Mouse (Mus musculus): ENCODE measurements around the gene Prrc2a. TPM values are rescaled to one million over a fixed set of nuclear protein-coding genes. Genes with fewer than 3 reads are reported as not detected.

The Prrc2a gene
- polyA plus RNA-seq, 1 experiment from 2014 or later, result 161 TPM

DNA sequence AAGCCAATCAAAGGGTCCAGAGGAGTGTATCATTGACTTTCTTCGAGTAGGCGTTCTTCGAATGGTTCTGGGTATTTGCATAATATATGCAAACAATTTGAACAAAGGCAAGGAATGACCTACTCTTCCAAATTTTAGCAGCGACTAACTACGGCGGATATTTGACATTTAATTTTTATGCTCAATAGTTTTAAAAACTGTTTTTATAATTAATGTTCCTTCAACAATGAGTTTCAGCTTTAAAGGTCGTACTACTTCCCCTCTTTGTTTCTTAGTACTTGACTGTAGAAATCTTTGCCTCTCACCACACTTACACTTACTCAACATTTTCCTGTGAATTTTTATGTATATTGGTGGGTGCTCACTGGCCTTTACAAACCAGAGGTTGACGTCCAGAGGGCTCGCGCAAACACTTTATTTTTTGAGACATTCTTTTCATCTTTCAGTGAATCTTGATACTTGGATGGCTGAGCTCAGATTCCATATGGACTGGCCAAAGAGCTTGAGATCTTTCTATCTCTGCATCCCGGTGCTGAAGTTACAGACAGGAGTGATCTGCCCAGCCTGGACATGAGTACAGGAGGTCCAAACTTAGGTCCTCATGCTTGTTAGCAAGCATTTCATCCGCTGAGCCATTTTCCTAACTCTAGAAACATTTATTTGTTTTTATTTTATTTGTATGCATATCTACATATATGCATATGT lies 906 bp upstream of the Prrc2a start:
- no peaks in the 10 kb centered on the region for H3K9me3 ChIP-seq
- peak overlapping the region; percentile 98 for H3K4me3 ChIP-seq
- 29% methylated on average over 12 of the region's 12 CpGs for WGBS
- DNase-seq (ENCODE audit: low spot score), result no peak
- H3K36me3 ChIP-seq, result peaks cover 22% of the 10 kb centered on the region
- peaks cover 26% of the 10 kb centered on the region for H3K4me1 ChIP-seq
- no peaks in the 10 kb centered on the region for H3K27me3 ChIP-seq (ENCODE audit: insufficient read depth, poor library complexity, severe bottlenecking)
- H3K27ac ChIP-seq, result peak overlapping the region; percentile 100

DNA sequence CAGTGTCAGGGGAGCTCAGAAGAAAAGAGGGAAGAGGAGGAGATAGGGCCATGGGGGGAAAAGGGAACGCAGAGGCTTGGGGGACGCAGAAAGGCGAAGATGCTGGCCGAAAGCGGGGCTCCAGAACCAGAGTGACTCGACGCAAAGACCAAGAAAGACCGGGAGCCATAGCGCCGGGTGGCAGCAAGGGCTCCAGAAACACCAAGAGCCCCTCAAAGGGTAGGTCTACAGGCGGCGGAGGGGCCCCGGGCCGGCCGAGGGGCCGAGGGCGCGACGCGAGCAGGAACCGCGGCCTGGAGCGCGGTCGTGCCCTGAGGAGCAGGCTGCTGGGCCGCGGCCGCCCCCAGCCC lies 504 bp downstream of the Prrc2a start:
- no peak for DNase-seq (ENCODE audit: low spot score)
- WGBS, result 4% methylated on average over 28 of the region's 28 CpGs
- H3K4me3 ChIP-seq, result peak overlapping the region; percentile 98

DNA sequence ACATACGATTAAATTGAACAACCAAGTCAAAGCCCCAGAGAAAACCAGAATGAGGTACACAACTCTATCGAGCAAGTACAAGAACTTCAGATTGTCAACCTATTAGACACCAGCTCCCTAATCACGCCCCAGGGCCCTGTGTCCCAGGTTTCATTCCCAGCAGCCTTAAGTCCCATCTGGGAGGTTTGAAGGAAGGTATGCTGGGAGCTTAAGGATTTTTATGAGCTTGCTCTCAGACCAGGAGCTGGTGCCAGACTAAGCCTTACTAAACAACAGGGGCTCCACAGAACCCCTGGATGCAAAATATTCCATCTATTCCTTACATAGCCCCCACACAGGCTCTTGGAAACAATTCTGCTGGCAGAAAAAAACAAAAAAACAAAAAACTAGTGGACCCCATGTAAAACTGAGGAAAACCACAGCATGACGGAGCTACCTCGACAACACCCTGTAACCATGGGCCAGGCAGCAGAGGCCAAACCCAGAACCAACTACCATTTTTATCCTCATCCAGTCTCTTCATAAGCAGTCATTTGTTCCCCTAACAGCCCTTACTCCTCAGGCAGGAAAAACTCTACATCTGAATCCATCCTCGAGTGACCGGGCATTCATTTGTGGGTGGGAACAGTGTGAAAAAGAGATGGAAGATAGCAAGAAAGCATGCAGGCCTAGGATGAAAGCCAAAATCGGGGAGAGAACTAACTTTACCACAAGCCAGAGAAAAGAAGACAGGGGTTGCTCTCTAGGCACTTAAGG lies 1.2 kb downstream of the Prrc2a start:
- DNase-seq (ENCODE audit: low spot score), result no peak
- peaks cover 26% of the 10 kb centered on the region for H3K4me1 ChIP-seq
- WGBS, result 16% methylated on average over 8 of the region's 8 CpGs

More for the DNA sequence above, 504 bp downstream of the Prrc2a start:
- peaks cover 36% of the 10 kb centered on the region for H3K36me3 ChIP-seq
- peak overlapping the region; percentile 100 for H3K27ac ChIP-seq
- H3K27me3 ChIP-seq (ENCODE audit: insufficient read depth, poor library complexity, severe bottlenecking), result no peaks in the 10 kb centered on the region
- H3K4me1 ChIP-seq, result peaks cover 26% of the 10 kb centered on the region
- no peaks in the 10 kb centered on the region for H3K9me3 ChIP-seq

DNA sequence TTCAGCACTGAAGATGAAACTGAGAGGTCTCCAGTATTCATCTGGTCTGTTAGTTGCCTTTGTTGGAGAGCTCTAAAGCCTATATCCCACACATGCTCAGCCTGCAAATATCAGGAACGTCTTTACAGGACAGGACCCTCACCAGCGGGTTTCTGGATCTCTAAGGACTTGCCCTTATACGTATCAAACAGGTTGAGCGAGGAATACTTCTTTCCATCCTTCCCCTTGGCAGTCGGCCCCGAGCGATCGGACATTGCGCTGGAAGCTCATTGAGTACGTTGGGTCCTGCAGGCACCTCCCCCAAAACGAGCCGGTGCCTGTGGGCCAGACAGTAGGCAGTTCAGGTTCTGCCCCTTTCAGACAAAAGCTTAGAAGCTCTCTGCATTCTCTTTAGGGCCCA lies 2.0 kb downstream of the Prrc2a start:
- H3K9me3 ChIP-seq, result no peaks in the 10 kb centered on the region
- no peaks in the 10 kb centered on the region for H3K27me3 ChIP-seq (ENCODE audit: insufficient read depth, poor library complexity, severe bottlenecking)
- 69% methylated on average over 12 of the region's 12 CpGs for WGBS
- H3K27ac ChIP-seq, result peak overlapping the region; percentile 62; the same call in 1 of the 2 replicates
- peaks cover 26% of the 10 kb centered on the region for H3K4me1 ChIP-seq
- H3K36me3 ChIP-seq, result peaks cover 51% of the 10 kb centered on the region
- no peak for DNase-seq (ENCODE audit: low spot score)
- peak overlapping the region; percentile 98 for H3K4me3 ChIP-seq

More for the DNA sequence above, 1.2 kb downstream of the Prrc2a start:
- Histone ChIP-seq H3K9me3 (no peaks in the 10 kb centered on the region), H3K27me3 (ENCODE audit: insufficient read depth, poor library complexity, severe bottlenecking) (no peaks in the 10 kb centered on the region), H3K36me3 (peaks cover 43% of the 10 kb centered on the region), H3K27ac (peak overlapping the region; percentile 100), H3K4me3 (peak overlapping the region; percentile 98)

DNA sequence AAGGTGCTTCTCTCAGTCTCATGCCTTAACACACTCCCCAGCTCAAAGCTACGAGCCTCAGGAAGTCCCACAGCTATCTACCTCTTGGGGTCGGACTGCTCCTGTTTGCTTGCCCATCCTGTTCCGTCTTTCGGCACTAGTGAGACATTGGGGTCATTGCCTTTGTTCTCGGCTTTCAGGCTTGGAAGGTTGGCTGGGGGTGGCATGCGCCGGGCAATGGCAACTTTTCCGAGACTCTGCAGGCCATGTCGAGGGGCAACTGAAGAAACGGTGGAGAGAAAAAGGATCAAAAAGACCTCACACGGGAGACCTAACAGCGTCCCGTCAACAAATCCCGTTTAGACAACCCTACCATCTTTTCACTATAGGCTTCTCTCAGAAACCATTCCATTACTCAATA lies 2.6 kb downstream of the Prrc2a start:
- no peak overlapping the region for H3K27ac ChIP-seq
- peaks cover 26% of the 10 kb centered on the region for H3K4me1 ChIP-seq

DNA sequence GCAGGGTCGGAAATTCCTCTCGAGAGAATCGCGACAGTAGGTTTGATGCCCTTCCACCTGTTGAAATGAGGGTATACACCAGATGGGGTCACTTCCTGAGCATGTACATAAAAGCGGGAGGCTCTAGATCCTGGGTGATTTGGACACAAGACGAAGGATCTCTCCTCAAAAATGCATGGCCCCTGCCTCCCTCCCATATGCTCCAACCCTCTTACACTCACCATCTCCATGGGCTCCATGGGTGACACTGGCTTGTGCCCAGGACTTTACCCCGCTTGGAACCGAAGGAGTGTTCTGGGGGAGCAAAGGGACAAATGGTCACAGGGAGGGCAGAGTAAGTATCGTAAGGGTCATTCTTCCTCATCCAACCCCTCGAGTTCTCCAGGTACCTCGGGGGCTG lies 3.3 kb downstream of the Prrc2a start:
- peaks cover 24% of the 10 kb centered on the region for H3K4me1 ChIP-seq
- H3K4me3 ChIP-seq, result no peak overlapping the region
- no peak for DNase-seq (ENCODE audit: low spot score)
- H3K36me3 ChIP-seq, result peaks cover 64% of the 10 kb centered on the region
- H3K9me3 ChIP-seq, result no peaks in the 10 kb centered on the region
- no peaks in the 10 kb centered on the region for H3K27me3 ChIP-seq (ENCODE audit: insufficient read depth, poor library complexity, severe bottlenecking)
- WGBS, result 89% methylated on average over 11 of the region's 11 CpGs
- no peak overlapping the region for H3K27ac ChIP-seq

More for the DNA sequence above, 2.6 kb downstream of the Prrc2a start:
- Histone ChIP-seq H3K36me3 (peaks cover 57% of the 10 kb centered on the region), H3K27me3 (ENCODE audit: insufficient read depth, poor library complexity, severe bottlenecking) (no peaks in the 10 kb centered on the region), H3K4me3 (peak overlapping the region; percentile 98), H3K9me3 (no peaks in the 10 kb centered on the region)
- 78% methylated on average over 14 of the region's 14 CpGs for WGBS
- DNase-seq (ENCODE audit: low spot score), result no peak

DNA sequence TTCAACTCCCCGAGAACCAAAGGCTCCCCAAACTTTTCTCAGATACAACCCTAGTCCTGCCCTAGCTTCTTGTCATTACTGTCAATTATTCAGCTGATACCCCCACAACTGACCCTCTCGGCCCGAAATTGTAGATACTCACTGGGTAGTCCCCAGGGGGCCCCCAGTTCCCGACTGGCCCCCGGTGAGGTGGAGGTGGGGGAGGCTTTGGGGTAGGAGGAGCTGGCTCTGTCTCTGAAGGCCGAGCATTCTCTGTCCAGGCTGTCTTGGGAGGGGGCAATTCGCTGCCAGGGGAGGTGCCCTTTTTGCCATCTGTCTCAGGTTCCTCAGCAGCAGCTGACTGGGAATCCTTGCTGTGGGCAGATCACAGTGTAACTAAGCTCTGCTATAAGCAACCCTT lies 5.1 kb downstream of the Prrc2a start:
- no peak overlapping the region for H3K27ac ChIP-seq
- H3K9me3 ChIP-seq, result no peaks in the 10 kb centered on the region
- H3K4me1 ChIP-seq, result peaks cover 17% of the 10 kb centered on the region
- H3K36me3 ChIP-seq, result peaks cover 81% of the 10 kb centered on the region
- H3K27me3 ChIP-seq (ENCODE audit: insufficient read depth, poor library complexity, severe bottlenecking), result no peaks in the 10 kb centered on the region
- no peak for DNase-seq (ENCODE audit: low spot score)
- H3K4me3 ChIP-seq, result no peak overlapping the region
- 87% methylated on average over 7 of the region's 7 CpGs for WGBS

DNA sequence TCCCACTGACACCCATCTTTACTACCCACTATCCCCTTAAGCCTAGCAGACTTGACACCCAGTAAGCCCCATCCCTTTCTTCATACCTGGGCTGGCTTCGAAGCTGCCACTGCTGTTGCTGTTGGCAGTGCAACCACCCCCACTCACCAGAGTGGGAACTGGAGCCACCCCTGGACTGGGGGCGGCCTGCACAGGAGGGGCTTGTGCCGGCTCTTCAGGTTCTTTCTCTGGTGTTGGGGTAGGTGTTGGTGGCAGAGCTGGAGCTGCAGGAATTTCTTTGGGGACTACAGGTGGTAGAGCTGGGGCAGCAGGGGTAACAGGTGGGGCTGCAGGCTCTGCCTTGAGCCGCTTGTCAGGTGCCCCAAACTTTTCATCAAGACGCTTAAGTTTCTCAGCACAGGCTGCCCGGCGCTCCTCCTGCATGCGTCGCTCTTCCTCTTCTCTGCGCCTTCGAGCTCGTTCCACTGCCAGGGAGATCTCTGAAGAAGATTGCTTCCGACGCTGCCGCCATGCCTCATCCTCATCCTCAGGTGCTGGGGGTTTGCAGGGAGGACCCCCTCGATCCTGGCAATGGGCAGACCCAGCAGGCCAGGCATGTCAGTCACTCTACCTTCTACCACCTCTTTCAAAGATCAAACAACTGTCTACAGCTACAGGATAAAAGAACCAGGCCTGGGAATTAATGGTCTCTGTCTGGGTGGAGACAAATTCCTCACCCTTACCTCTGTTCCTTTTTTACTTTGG lies 5.7 kb downstream of the Prrc2a start:
- 90% methylated on average over 16 of the region's 16 CpGs for whole genome bisulfite sequencing
- H3K27ac ChIP-seq, result no peak overlapping the region
- H3K9me3 ChIP-seq, result no peaks in the 10 kb centered on the region
- no peak overlapping the region for H3K4me3 ChIP-seq
- peaks cover 88% of the 10 kb centered on the region for H3K36me3 ChIP-seq
- no peak for DNase-seq (ENCODE audit: low spot score)
- H3K27me3 ChIP-seq (ENCODE audit: insufficient read depth, poor library complexity, severe bottlenecking), result no peaks in the 10 kb centered on the region
- H3K4me1 ChIP-seq, result peaks cover 17% of the 10 kb centered on the region

DNA sequence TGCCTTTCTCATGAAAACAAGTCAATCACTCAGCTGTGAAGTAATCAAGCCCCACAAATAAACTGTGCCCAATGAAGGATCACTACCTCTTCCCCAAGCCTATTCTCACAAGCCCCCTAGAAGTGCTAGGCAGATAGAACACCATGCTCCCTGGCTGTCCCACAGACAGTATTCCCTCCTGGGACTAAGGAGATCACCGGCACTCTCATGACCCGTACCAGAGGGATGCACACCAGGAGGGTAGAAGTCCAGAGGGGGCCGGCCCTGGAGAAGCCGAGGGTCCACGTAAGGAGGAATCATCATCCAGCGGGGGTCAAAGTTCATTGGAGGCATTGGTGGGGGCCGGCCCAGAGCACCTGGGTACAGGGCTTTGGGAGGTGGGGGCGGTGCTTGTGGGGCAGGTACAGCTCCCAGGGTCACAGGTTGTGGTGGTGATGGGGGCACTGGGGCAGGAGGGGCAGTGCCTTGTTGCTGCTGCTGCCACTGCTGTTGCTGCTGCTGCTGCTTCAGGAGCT lies 7.0 kb downstream of the Prrc2a start:
- 97% methylated on average over 8 of the region's 8 CpGs for WGBS
- H3K4me3 ChIP-seq, result no peak overlapping the region
- H3K27me3 ChIP-seq (ENCODE audit: insufficient read depth, poor library complexity, severe bottlenecking), result no peaks in the 10 kb centered on the region
- H3K9me3 ChIP-seq, result no peaks in the 10 kb centered on the region
- H3K27ac ChIP-seq, result no peak overlapping the region
- peaks cover 99% of the 10 kb centered on the region for H3K36me3 ChIP-seq
- peaks cover 8% of the 10 kb centered on the region for H3K4me1 ChIP-seq
- DNase-seq (ENCODE audit: low spot score), result no peak

DNA sequence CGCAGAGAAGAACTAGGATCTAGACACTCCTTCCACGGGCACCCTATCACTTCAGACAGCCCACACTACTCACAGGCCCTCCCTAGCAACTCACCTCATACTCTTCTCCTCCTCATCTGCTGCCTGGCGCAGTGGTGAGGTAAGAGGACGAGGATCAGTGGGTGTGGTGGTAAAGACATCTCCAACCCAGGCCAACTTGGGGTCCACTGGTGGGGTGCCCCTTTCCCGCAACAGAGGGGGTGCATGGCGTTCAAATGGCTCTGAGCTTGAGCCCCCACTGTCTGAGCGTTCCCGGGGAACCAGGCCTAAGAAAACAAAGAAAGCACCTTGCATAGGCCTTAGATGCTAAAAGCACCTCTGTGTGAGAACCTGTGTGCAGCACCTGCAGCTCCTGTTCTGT lies 7.4 kb downstream of the Prrc2a start:
- Histone ChIP-seq H3K9me3 (no peaks in the 10 kb centered on the region), H3K36me3 (peaks cover 100% of the 10 kb centered on the region), H3K4me1 (peaks cover 4% of the 10 kb centered on the region; the same call in 1 of the 2 replicates), H3K27ac (no peak overlapping the region), H3K27me3 (ENCODE audit: insufficient read depth, poor library complexity, severe bottlenecking) (no peaks in the 10 kb centered on the region), H3K4me3 (no peak overlapping the region)
- no peak for DNase-seq (ENCODE audit: low spot score)
- WGBS, result 89% methylated on average over 8 of the region's 8 CpGs

DNA sequence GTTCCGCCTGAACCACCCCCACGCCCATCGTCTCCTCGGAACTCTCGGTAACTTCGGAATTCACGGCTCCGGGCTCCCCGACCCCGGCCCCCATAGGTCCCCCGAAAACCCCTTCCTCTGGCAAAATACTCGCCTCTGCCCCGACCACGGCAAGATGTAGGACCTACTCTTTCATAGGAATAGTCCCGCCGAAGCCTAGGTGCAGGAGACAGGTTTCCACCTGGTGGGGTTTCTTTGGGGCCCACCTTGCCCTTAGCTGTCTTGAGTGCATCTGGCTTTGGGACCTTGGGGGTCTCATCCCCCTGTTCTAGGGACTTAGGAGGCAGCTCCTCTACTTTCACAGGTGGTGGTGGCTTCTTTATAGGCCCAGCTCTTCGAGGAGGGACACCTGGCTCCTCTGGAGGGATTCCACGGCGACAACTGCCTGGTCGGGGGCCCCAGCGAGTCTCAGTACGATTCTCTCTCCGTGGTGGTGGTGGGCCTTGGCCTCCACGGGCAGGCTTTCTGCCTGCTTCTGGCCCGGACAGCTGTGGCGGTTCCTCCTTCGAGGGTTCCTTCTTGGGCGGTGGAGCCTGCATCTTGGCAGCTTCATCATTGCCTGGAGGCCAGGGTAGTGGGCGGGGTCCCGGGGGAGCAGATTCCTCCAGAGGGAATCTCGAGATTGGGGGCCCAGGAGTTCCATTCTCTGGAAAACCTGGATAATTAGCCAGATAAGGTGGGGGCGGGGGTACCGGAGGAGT lies 8.1 kb downstream of the Prrc2a start:
- DNase-seq (ENCODE audit: low spot score), result no peak

DNA sequence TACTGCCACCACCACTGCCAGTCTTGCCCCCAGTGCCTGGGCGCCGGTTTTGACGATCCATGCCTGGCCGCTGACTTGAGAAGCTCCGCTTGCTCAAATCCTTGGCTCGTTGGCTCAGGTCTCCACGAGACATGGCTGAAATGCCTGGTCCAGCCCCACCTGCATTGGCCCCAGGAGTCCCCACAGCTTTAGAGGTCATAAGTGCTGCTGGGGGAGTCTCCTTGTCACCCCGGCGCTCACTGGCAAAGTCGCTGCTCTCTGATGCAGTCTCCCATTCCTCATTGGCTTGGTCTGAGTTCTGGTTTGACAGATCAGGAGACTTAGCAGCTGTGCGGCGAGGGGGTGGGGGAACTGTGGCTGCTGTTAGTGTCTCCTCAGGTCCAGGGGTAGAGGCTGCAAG lies 9.2 kb downstream of the Prrc2a start:
- Histone ChIP-seq H3K36me3 (peaks cover 98% of the 10 kb centered on the region), H3K27me3 (ENCODE audit: insufficient read depth, poor library complexity, severe bottlenecking) (no peaks in the 10 kb centered on the region), H3K4me3 (no peak overlapping the region), H3K9me3 (no peaks in the 10 kb centered on the region), H3K27ac (no peak overlapping the region), H3K4me1 (no peaks in the 10 kb centered on the region)
- WGBS, result 93% methylated on average over 12 of the region's 12 CpGs
- no peak for DNase-seq (ENCODE audit: low spot score)

More for the DNA sequence above, 8.1 kb downstream of the Prrc2a start:
- Histone ChIP-seq H3K9me3 (no peaks in the 10 kb centered on the region), H3K27ac (no peak overlapping the region), H3K4me1 (0 out of 2 replicates have a peak, but pooled peaks cover 2% of the 10 kb centered on the region), H3K36me3 (peaks cover 100% of the 10 kb centered on the region), H3K4me3 (no peak overlapping the region), H3K27me3 (ENCODE audit: insufficient read depth, poor library complexity, severe bottlenecking) (no peaks in the 10 kb centered on the region)
- WGBS, result 92% methylated on average over 33 of the region's 33 CpGs

Data from heart, embryonic 10.5 days (tissue).